Mouse (Mus musculus): ENCODE measurements around the gene Parp6. TPM values are rescaled to one million over a fixed set of nuclear protein-coding genes. Genes with fewer than 3 reads are reported as not detected.

The Parp6 gene
- total RNA-seq, 2 experiments from 2014 or later: 26.2 to 35.7 TPM

DNA sequence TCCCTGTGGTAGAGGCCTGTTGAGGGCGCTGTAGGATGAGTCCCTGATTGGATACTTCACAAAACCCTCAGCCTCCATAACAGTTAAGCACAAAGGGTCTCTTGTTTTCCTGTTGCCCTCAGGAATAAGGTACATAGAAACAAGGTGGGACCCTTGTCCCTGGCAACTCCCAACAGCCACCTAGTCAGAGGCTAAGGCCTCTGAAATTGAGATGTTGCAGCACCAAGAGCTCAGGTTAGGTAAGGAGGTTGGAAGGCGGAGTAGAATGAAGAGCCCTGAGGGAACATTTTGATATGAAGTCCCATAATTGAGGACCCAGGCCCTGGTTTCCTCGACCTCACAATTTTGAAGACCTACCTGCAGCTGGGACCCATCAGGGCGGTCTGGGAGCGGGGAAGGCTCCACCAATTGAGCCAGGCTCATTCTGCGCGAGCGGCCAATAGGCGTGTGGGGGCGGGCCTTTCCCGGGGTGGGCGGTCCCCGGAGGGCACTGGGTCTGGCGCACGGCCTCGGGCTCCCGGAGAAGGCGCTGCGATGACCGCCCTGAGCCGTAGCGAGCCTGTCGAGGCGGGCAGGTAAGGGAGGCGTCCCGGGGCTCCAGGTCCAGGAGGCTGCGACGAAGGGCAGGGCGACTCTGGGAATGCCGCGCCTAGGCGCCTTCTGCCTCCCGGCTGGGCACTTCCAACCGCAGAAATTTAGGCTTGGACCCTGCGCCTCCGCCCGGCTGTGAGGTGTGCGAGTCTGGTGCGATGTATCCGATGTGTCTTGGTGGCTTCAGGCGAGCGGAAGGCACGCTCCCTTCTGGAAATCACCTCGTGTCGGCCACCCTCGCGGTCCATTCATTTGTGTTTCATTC, 62.8 kb downstream of the Parp6 start, which contains the start of gene Gramd2:
Gene Gramd2, plus strand, starts transcription at position 467 of the 856 bp plus-strand sequence.
- DNase-seq: peak; percentile 94

DNA sequence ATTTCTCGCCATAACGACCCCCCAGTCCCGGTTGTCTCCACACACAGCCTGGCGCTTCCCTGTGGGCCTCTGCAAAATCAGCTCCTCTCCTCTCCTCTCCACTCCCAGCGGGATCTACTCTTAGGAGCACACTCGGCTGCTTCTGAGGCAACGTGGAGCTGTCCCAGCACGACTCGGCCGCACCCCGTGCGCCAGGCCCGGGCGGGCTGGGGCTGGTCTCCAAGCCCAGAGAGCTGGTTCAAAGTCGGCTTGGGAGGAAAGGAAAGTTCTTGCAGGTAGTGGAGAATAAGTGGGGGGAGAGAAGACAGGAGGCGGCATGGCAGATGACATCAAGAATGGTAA, 63.4 kb downstream of the Parp6 start:
- no peak for DNase-seq

- DNase-seq: no peak
Measured at GRCm38 (mm10) chr9:59684020-59684419, 66.9 kb downstream of the Parp6 start.

DNA sequence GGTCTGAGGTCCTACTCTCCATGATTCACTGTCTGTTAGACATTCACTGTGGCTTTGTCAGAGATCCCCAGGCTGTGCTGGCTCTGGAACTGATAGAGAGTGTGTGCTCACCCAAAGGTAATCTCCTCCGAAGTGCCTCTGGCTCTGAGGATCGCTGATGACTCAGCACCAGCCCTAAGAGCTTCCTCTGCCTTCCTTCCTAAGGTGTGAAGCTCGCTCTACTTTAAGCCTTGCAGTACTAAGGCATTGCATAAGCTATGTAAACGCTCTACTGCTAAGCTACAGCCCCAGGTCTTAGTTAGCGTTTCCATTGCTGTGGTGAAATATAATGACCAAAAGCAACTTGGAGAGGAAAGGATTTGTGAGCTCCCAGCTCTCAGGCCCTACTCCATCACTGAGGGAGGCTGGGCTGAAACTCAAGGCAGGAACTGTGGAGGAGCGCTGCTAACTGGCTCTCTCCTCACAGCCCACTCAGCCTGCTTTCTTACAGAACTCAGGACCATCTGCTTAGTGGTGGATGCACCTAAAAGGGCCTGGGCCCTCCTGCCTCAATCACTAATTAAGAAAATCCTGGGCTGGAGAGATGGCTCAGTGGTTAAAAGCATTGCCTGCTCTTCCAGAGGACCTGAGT, 70.4 kb downstream of the Parp6 start:
- no peak for DNase-seq

GRCm38 (mm10) chr9:59691635-59692094, 74.6 kb downstream of the Parp6 start:
- DNase-seq: peak; percentile 91

DNA sequence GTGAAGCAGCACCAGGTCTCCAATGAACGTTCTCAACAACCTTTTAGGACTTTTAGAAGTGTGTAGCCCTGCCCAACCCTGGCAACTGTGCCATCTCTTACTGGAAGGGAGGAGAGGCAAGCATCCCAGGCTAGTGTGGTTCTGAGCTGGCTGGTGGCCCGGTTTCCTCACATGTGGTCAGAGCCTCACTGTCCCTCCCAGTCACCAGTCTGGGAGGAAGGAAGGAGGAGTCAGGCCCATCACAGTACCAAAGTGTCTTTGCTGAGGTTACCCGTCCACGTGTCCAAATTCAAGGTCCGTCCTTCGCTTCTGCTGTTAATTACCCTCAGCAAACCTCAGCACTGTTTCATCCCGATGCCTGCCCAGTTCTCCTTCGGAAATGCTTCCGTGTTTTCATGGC, 75.1 kb downstream of the Parp6 start:
- peak; percentile 27 for DNase-seq

GRCm38 (mm10) chr9:59694571-59695450, 77.7 kb downstream of the Parp6 start:
- no peak for DNase-seq

DNA sequence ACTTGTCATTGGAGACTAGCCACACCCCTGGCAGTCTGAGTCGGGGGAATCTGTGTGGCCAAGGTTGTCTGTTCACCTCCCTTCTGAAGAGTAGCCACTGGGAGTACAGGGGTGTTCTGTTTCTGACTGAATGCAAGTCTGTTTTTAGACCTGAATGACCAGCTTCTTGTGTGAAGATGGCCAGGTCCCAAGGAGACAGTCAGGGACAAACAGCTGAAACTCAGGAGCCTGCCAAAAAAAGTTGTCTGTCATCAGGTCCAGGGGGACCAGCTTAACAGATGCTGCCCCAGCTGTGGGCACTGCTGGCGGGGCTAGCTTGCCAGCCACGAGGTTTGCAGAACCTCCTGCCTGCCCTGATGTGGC, 78.3 kb downstream of the Parp6 start:
- DNase-seq: no peak

DNA sequence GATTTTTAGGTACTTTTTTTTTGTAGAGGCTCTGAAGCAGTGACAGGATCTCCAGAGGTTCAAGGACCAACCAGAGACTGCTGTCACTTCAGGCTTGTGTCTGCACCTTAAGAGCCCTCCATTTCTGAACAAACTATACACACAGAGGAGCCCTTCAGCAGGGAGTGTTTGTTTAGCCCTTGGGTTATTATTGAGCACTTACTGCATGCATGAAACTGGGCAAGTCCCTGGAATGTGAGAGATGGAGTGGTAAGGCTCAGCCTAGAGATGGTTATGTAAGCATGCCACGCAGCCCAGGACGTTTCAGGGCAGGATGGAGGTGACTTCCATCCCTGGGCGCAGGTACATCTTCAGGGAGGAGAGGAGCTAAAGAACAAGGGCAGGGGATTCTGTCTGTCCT, 79.3 kb downstream of the Parp6 start:
- DNase-seq: no peak

Other genes starting within 250 kb of the Parp6 start
- 10 to 100 TPM; 87.0 to 99.7 TPM for gene Arih1, start 130.7 kb upstream of the Parp6 start, total RNA-seq (2021)
- gene Hexa, start 77.7 kb upstream of the Parp6 start, total RNA-seq (2021): 10 to 100 TPM; 70.7 to 71.7 TPM
- gene Tmem202, start 77.4 kb upstream of the Parp6 start, total RNA-seq (2021): 1 to 10 TPM in 1 of 2 experiments, under 1 TPM in 1; 0.88 to 1.6 TPM
- gene Celf6, start 39.4 kb upstream of the Parp6 start, total RNA-seq (2021): 1 to 10 TPM; 5.1 to 8.0 TPM
- 100 to 1,000 TPM; 585 to 668 TPM for gene Pkm, start 39.1 kb downstream of the Parp6 start, total RNA-seq (2021)
- under 1 TPM; 0.42 to 0.45 TPM for gene Gramd2, start 62.9 kb downstream of the Parp6 start, total RNA-seq (2021)
- gene Senp8, start 133.4 kb downstream of the Parp6 start, total RNA-seq (2021): 1 to 10 TPM; 4.3 to 9.0 TPM
- gene Myo9a, start 133.6 kb downstream of the Parp6 start, total RNA-seq (2021): 10 to 100 TPM; 11.4 to 19.2 TPM

Measured in adrenal gland, postnatal 10 days (tissue).